Mouse (Mus musculus) hindbrain, embryonic 15.5 days (tissue): Measurements from ENCODE around the gene Fstl3. TPM values are rescaled to one million over a fixed set of nuclear protein-coding genes. Genes with fewer than 3 reads are reported as not detected.
"Not testable (repeated sequence)": the region's sequence is repeated elsewhere in the genome, so short reads cannot be mapped to it uniquely, and the experiment has no call there.

Source experiments
- ATAC-seq: fragments of 200-750 bp; cut with Nextera tagmentation; 2 replicates; pipeline ENCODE4 v1.8.0; 2017; ENCODE audit warnings: low read depth, moderate number of reproducible peaks, moderate TSS enrichment; ENCODE audit not compliant: low FRiP score
- H3K27ac ChIP-seq: fragments of 300-500 bp; sonication (generic); replicated peaks from 2 replicates; pipeline ENCODE4 v1.5.1; 2015; ENCODE audit warnings: mild to moderate bottlenecking, inconsistent platforms
- H3K27me3 ChIP-seq: fragments of 300-500 bp; sonication (generic); 2 replicates; pipeline ENCODE4 v1.6.1; 2015; ENCODE audit warnings: control low read depth, inconsistent platforms
- H3K36me3 ChIP-seq: fragments of 300-500 bp; sonication (generic); 2 replicates; pipeline ENCODE4 v1.6.1; 2015; ENCODE audit warnings: control low read depth, inconsistent platforms
- H3K4me1 ChIP-seq: fragments of 300-500 bp; sonication (generic); replicated peaks from 2 replicates; pipeline ENCODE4 v1.6.1; 2015; ENCODE audit warnings: control low read depth, inconsistent platforms
- H3K4me2 ChIP-seq: fragments of 300-500 bp; sonication (generic); 2 replicates; pipeline ENCODE4 v1.6.1; 2015; ENCODE audit warnings: moderate library complexity, mild to moderate bottlenecking, inconsistent platforms
- H3K4me3 ChIP-seq: fragments of 300-500 bp; sonication (generic); 2 replicates; pipeline ENCODE4 v1.5.1; 2015; ENCODE audit warnings: mild to moderate bottlenecking, inconsistent platforms
- H3K9ac ChIP-seq: fragments of 300-500 bp; sonication (generic); 2 replicates; pipeline ENCODE4 v1.6.1; 2015; ENCODE audit warnings: inconsistent platforms
- H3K9me3 ChIP-seq: fragments of 300-500 bp; sonication (generic); 2 replicates; pipeline ENCODE4 v1.6.1; 2016; ENCODE audit warnings: control low read depth, inconsistent platforms
- WGBS: fragments of 180-500 bp; shearing (Covaris S2); methylation state at CpG from one replicate; pipeline ENCODE4 v1.1.7; 2015; 5-methylcytosine and 5-hydroxymethylcytosine counted together
- polyA plus RNA-seq: library from polyadenylated mRNA; unstranded; fragments of >200 nt; fragmentation: Nextera tagmentation; extraction: Ambion mirVana; gene quantifications from 2 replicates; pipeline ENCODE4 v1.2.1, GENCODE M21; 2015

The Fstl3 gene
- polyA plus RNA-seq, 1 experiment from 2014 or later = 2.3 TPM

GRCm38 (mm10) chr10:79745411-79745810 lies 31.7 kb upstream of the Fstl3 start:
- Histone ChIP-seq H3K27me3 (no peaks in the 10 kb centered on the region), H3K27ac (no peak overlapping the region), H3K9ac (0 out of 2 replicates have a peak overlapping the region, but pooled peaks have one; percentile 19), H3K4me2 (peak overlapping the region; percentile 58), H3K4me1 (peaks cover 14% of the 10 kb centered on the region), H3K4me3 (peak overlapping the region; percentile 60), H3K36me3 (peaks cover 34% of the 10 kb centered on the region), H3K9me3 (no peaks in the 10 kb centered on the region)
- ATAC-seq = no peak
- 93% methylated on average over 3 of the region's 3 CpGs for whole genome bisulfite sequencing

- Histone ChIP-seq H3K27ac (0 out of 2 replicates have a peak within 1 kb of the TSS, but pooled peaks have one; percentile 34), H3K4me1 (peaks cover 14% of the 10 kb centered on the region), H3K9ac (peak within 1 kb of the TSS; percentile 47), H3K4me2 (peak within 1 kb of the TSS; percentile 58), H3K9me3 (no peaks in the 10 kb centered on the region), H3K27me3 (no peaks in the 10 kb centered on the region), H3K4me3 (peak within 1 kb of the TSS; percentile 60), H3K36me3 (peaks cover 27% of the 10 kb centered on the region)
- 4% methylated on average over 38 of the region's 38 CpGs for WGBS
- ATAC-seq = peak; percentile 96
Measured at GRCm38 (mm10) chr10:79745898-79746773, 30.9 kb upstream of the Fstl3 start, which contains the start of gene Polrmt. TSS of gene Polrmt (minus strand) at chr10:79746581.

DNA sequence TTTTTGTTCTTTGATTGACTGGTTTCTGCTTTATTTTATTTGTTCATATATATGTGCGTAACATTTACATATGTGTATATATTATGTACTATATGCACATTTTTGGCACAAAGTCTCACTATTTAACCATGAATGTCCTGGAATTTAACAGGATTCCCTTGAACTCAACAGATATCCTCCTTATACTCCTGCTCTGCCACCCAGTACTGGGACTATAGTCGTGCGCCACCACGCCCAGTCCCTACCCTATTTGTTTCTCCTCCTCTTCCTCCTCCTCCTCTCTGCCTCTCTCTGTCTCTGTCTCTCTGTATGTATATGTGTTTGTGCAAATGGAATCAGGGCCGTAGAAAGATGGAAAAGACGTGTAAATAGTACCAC lies 30.3 kb upstream of the Fstl3 start:
- H3K9me3 ChIP-seq = no peaks in the 10 kb centered on the region
- 22% methylated on average over 6 of the region's 6 CpGs for WGBS
- peak; percentile 63 for ATAC-seq
- H3K27ac ChIP-seq = 0 out of 2 replicates have a peak overlapping the region, but pooled peaks have one; percentile 31
- H3K27me3 ChIP-seq = no peaks in the 10 kb centered on the region
- H3K4me3 ChIP-seq = peak overlapping the region; percentile 60
- H3K4me2 ChIP-seq = peak overlapping the region; percentile 58
- peaks cover 21% of the 10 kb centered on the region for H3K36me3 ChIP-seq
- peaks cover 14% of the 10 kb centered on the region for H3K4me1 ChIP-seq
- H3K9ac ChIP-seq = peak overlapping the region; percentile 40

- 0 out of 2 replicates have a peak, but pooled peaks cover 7% of the 10 kb centered on the region for H3K36me3 ChIP-seq
- H3K27ac ChIP-seq = no peak overlapping the region
- no peak overlapping the region for H3K4me2 ChIP-seq
- no peaks in the 10 kb centered on the region for H3K9me3 ChIP-seq
- H3K4me1 ChIP-seq = peaks cover 14% of the 10 kb centered on the region
- ATAC-seq = no peak
- H3K4me3 ChIP-seq = no peak overlapping the region
- WGBS = 78% methylated on average over 6 of the region's 6 CpGs
- no peaks in the 10 kb centered on the region for H3K27me3 ChIP-seq
- no peak overlapping the region for H3K9ac ChIP-seq
Measured at GRCm38 (mm10) chr10:79748496-79748895, 28.6 kb upstream of the Fstl3 start.

GRCm38 (mm10) chr10:79754856-79755516 lies 22.1 kb upstream of the Fstl3 start, which contains the start of gene Fgf22:
TSS of gene Fgf22 (plus strand) at chr10:79755076.
- H3K4me2 ChIP-seq = peak within 1 kb of the TSS; percentile 65
- H3K36me3 ChIP-seq = peaks cover 30% of the 10 kb centered on the region
- H3K4me3 ChIP-seq = peak within 1 kb of the TSS; percentile 37
- no peaks in the 10 kb centered on the region for H3K9me3 ChIP-seq
- peaks cover 11% of the 10 kb centered on the region for H3K4me1 ChIP-seq
- 2% methylated on average over 36 of the region's 36 CpGs for WGBS
- peak within 1 kb of the TSS; percentile 41 for H3K9ac ChIP-seq
- peak; percentile 80 for ATAC-seq
- no peak within 1 kb of the TSS for H3K27ac ChIP-seq
- H3K27me3 ChIP-seq = no peaks in the 10 kb centered on the region

DNA sequence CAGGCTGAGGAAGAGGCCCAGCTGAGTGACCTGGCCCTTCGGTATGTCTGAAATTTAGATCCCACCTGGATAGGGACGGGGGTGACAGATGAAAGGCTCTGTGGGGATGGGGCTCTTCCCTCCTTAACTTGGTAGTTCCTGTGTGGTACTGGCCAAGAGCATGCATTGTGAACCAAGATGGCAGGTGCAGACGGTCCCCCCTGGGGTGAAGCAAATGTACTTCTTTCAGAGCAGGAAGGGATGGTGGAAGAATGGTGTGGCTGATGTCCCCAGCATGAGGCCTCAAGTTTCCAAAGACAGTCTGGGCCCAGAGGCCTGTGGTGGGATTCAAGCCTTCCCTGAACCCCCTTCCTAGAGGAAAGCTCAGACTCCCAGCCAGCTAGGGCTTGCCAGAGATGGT lies 21.2 kb upstream of the Fstl3 start:
- no peak for ATAC-seq
- 85% methylated on average over 3 of the region's 3 CpGs for WGBS
- no peak overlapping the region for H3K9ac ChIP-seq
- no peak overlapping the region for H3K27ac ChIP-seq
- no peak overlapping the region for H3K4me3 ChIP-seq
- no peak overlapping the region for H3K4me2 ChIP-seq
- peaks cover 11% of the 10 kb centered on the region for H3K4me1 ChIP-seq
- H3K9me3 ChIP-seq = no peaks in the 10 kb centered on the region
- peaks cover 37% of the 10 kb centered on the region for H3K36me3 ChIP-seq
- no peaks in the 10 kb centered on the region for H3K27me3 ChIP-seq

GRCm38 (mm10) chr10:79756660-79757059 lies 20.4 kb upstream of the Fstl3 start:
- ATAC-seq = no peak

DNA sequence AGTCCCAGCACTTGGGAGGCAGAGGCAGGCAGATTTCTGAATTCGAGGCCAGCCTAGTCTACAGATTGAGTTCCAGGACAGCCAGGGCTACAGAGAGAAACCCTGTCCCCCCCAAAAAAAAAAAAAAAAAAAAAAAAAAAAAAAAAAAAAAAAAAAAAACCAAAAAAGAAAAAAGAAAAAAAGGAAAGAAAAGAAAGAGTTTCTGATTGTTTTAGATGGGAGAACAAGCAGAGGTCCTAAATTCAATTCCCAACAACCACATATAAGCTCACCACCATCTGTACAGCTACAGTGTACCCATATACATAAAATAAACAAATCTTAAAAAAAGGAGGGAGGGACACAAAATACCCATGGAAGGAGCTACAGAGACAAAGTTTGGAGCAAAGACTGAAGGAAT lies 17.4 kb upstream of the Fstl3 start:
- H3K9me3 ChIP-seq, H3K27me3 ChIP-seq, H3K4me2 ChIP-seq, H3K9ac ChIP-seq, H3K4me3 ChIP-seq, H3K27ac ChIP-seq, ATAC-seq: not testable (repeated sequence)
- WGBS = 96% methylated on average over 1 of the region's 1 CpGs
- peaks cover 53% of the 10 kb centered on the region for H3K36me3 ChIP-seq
- peaks cover 18% of the 10 kb centered on the region for H3K4me1 ChIP-seq

More at GRCm38 (mm10) chr10:79756660-79757059, 20.4 kb upstream of the Fstl3 start:
- 93% methylated on average over 24 of the region's 24 CpGs for WGBS
- Histone ChIP-seq H3K27me3 (no peaks in the 10 kb centered on the region), H3K4me3 (no peak overlapping the region), H3K4me2 (no peak overlapping the region), H3K9me3 (no peaks in the 10 kb centered on the region), H3K36me3 (peaks cover 45% of the 10 kb centered on the region), H3K27ac (no peak overlapping the region), H3K9ac (no peak overlapping the region), H3K4me1 (peaks cover 11% of the 10 kb centered on the region)

DNA sequence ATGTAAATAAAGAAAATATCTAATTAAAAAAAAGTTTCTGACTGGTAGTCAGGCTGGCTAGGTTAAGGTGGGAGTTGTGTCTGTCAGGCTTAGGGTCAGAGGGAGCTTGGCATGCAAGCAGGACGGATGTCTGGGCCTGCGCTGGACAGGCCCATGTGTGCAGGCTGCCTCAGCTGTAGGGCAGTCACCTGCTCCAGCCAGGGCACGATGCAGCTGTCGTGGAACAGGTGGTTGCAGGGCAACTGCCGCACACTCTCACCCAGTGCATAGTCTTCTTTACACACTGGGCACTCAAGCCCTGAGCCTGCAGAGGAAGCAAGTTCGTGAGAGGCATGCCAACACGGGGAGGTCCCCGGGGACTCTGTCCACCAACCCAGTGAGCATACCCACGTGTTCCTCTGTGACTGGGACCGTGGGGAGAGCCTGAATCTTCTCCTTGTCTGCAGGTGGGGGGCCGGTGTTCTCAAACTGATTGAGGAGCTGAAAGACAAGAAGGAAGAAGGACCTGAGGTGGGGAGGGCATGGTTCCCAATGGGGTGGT lies 16.4 kb upstream of the Fstl3 start:
- Histone ChIP-seq H3K36me3 (peaks cover 53% of the 10 kb centered on the region), H3K4me3 (no peak overlapping the region)
- WGBS = 92% methylated on average over 11 of the region's 11 CpGs

DNA sequence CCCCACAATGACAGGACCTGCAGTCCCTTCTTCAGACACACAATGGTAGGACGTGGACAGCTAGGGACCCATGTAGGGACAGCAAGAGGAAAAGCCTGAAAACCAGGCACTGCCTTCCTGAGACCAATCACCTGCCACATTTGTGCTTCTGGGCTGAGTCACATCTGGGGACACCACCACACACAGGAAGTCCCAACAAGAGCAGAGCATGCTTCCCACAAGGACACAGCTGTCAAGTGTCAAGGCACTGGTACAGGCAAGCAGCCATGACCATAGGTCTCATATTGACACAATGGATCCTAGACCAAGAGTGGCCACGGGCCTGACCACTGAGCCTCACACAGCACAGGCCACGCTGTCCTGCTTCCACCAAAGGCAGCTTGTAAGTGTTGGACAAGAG lies 14.2 kb upstream of the Fstl3 start:
- no peak overlapping the region for H3K4me2 ChIP-seq
- ATAC-seq = no peak
- no peak overlapping the region for H3K4me3 ChIP-seq
- no peak overlapping the region for H3K9ac ChIP-seq
- H3K4me1 ChIP-seq = peaks cover 30% of the 10 kb centered on the region
- H3K9me3 ChIP-seq = no peaks in the 10 kb centered on the region
- peaks cover 38% of the 10 kb centered on the region for H3K36me3 ChIP-seq
- WGBS = 90% methylated on average over 3 of the region's 3 CpGs
- H3K27ac ChIP-seq = no peak overlapping the region
- no peaks in the 10 kb centered on the region for H3K27me3 ChIP-seq

More for the DNA sequence above, 16.4 kb upstream of the Fstl3 start:
- no peak overlapping the region for H3K4me2 ChIP-seq
- H3K27ac ChIP-seq = no peak overlapping the region
- peaks cover 18% of the 10 kb centered on the region for H3K4me1 ChIP-seq
- no peak overlapping the region for H3K9ac ChIP-seq
- ATAC-seq = no peak
- H3K27me3 ChIP-seq = no peaks in the 10 kb centered on the region
- H3K9me3 ChIP-seq = no peaks in the 10 kb centered on the region

- Histone ChIP-seq H3K36me3 (peaks cover 25% of the 10 kb centered on the region), H3K9me3 (no peaks in the 10 kb centered on the region), H3K27ac (no peak overlapping the region), H3K4me3 (no peak overlapping the region), H3K4me1 (peaks cover 39% of the 10 kb centered on the region), H3K4me2 (no peak overlapping the region), H3K27me3 (no peaks in the 10 kb centered on the region), H3K9ac (no peak overlapping the region)
- WGBS = 86% methylated on average over 7 of the region's 7 CpGs
- ATAC-seq = no peak
Measured at GRCm38 (mm10) chr10:79764234-79764633, 12.8 kb upstream of the Fstl3 start.
